Mouse (Mus musculus): ENCODE measurements around the gene Krt18. TPM values are rescaled to one million over a fixed set of nuclear protein-coding genes. Genes with fewer than 3 reads are reported as not detected.
"Not testable (repeated sequence)": the region's sequence is repeated elsewhere in the genome, so short reads cannot be mapped to it uniquely, and the experiment has no call there.

Krt18 gene
- polyA plus RNA-seq, 1 experiment from 2014 or later: 47.5 TPM

- under 1% methylated on average over 58 of the region's 58 CpGs for WGBS
- Histone ChIP-seq H3K27me3 (no peaks in the 10 kb centered on the region), H3K9ac (peak within 1 kb of the TSS; percentile 93), H3K27ac (peak within 1 kb of the TSS; percentile 96), H3K36me3 (no peaks in the 10 kb centered on the region), H3K4me3 (peak within 1 kb of the TSS; percentile 78), H3K4me2 (replicated peaks) (peak within 1 kb of the TSS; percentile 65), H3K4me1 (peaks cover 17% of the 10 kb centered on the region), H3K9me3 (no peaks in the 10 kb centered on the region)
- peak; percentile 89 for ATAC-seq (ENCODE audit: insufficient number of reproducible peaks, insufficient read depth, low FRiP score, low TSS enrichment)
Measured at GRCm38 (mm10) chr15:102073559-102074069, 45.6 kb downstream of the Krt18 start, which contains the start of gene Eif4b. Gene Eif4b, plus strand, starts transcription at chr15:102073773.

GRCm38 (mm10) chr15:102074070-102074731 is 46.2 kb downstream of the Krt18 start:
- Histone ChIP-seq H3K4me1 (peaks cover 17% of the 10 kb centered on the region), H3K36me3 (no peaks in the 10 kb centered on the region), H3K4me3 (peak overlapping the region; percentile 78), H3K9ac (peak overlapping the region; percentile 93), H3K27me3 (no peaks in the 10 kb centered on the region), H3K4me2 (replicated peaks) (peak overlapping the region; percentile 65), H3K27ac (peak overlapping the region; percentile 96), H3K9me3 (no peaks in the 10 kb centered on the region)
- ATAC-seq (ENCODE audit: insufficient number of reproducible peaks, insufficient read depth, low FRiP score, low TSS enrichment): peak; percentile 36; the same call in 1 of the 2 replicates
- under 1% methylated on average over 56 of the region's 57 CpGs for WGBS

- Histone ChIP-seq H3K4me1 (peaks cover 17% of the 10 kb centered on the region), H3K4me2 (replicated peaks) (peak overlapping the region; percentile 65), H3K27me3 (no peaks in the 10 kb centered on the region), H3K9ac (peak overlapping the region; percentile 93), H3K36me3 (no peaks in the 10 kb centered on the region), H3K9me3 (no peaks in the 10 kb centered on the region), H3K27ac (no peak overlapping the region), H3K4me3 (peak overlapping the region; percentile 78)
- 13% methylated on average over 11 of the region's 11 CpGs for WGBS
- ATAC-seq (ENCODE audit: insufficient number of reproducible peaks, insufficient read depth, low FRiP score, low TSS enrichment): no peak
Measured at GRCm38 (mm10) chr15:102074876-102075585, 47.1 kb downstream of the Krt18 start.

- Histone ChIP-seq H3K4me3 (no peak overlapping the region), H3K27me3 (no peaks in the 10 kb centered on the region), H3K36me3 (peaks cover 4% of the 10 kb centered on the region; the same call in 1 of the 2 replicates), H3K4me1 (peaks cover 17% of the 10 kb centered on the region), H3K9ac (no peak overlapping the region), H3K9me3 (no peaks in the 10 kb centered on the region), H3K27ac (no peak overlapping the region), H3K4me2 (replicated peaks) (no peak overlapping the region)
- 92% methylated on average over 2 of the region's 2 CpGs for WGBS
- ATAC-seq (ENCODE audit: insufficient number of reproducible peaks, insufficient read depth, low FRiP score, low TSS enrichment): no peak
Measured at GRCm38 (mm10) chr15:102077111-102077677, 49.2 kb downstream of the Krt18 start.

GRCm38 (mm10) chr15:102079221-102079620 is 51.2 kb downstream of the Krt18 start:
- ATAC-seq (ENCODE audit: insufficient number of reproducible peaks, insufficient read depth, low FRiP score, low TSS enrichment): no peak
- no peak overlapping the region for H3K4me2 ChIP-seq (replicated peaks)
- H3K36me3 ChIP-seq: peaks cover 22% of the 10 kb centered on the region
- WGBS: 83% methylated on average over 4 of the region's 4 CpGs
- H3K4me3 ChIP-seq: no peak overlapping the region
- H3K9ac ChIP-seq: no peak overlapping the region
- no peaks in the 10 kb centered on the region for H3K27me3 ChIP-seq
- H3K4me1 ChIP-seq: peaks cover 13% of the 10 kb centered on the region
- no peak overlapping the region for H3K27ac ChIP-seq
- H3K9me3 ChIP-seq: no peaks in the 10 kb centered on the region

GRCm38 (mm10) chr15:102079924-102080323 is 51.9 kb downstream of the Krt18 start:
- H3K9ac ChIP-seq; H3K9me3 ChIP-seq; H3K27me3 ChIP-seq; H3K4me3 ChIP-seq; H3K27ac ChIP-seq; ATAC-seq (ENCODE audit: insufficient number of reproducible peaks, insufficient read depth, low FRiP score, low TSS enrichment); H3K4me2 ChIP-seq (replicated peaks): not testable (repeated sequence)
- Histone ChIP-seq H3K4me1 (peaks cover 11% of the 10 kb centered on the region), H3K36me3 (peaks cover 30% of the 10 kb centered on the region)
- 74% methylated on average over 8 of the region's 8 CpGs for WGBS

GRCm38 (mm10) chr15:102080429-102080828 is 52.4 kb downstream of the Krt18 start:
- Histone ChIP-seq H3K4me3 (no peak overlapping the region), H3K36me3 (peaks cover 33% of the 10 kb centered on the region), H3K27me3 (no peaks in the 10 kb centered on the region), H3K9ac (no peak overlapping the region), H3K27ac (no peak overlapping the region), H3K9me3 (no peaks in the 10 kb centered on the region), H3K4me1 (peaks cover 6% of the 10 kb centered on the region), H3K4me2 (replicated peaks) (no peak overlapping the region)
- ATAC-seq (ENCODE audit: insufficient number of reproducible peaks, insufficient read depth, low FRiP score, low TSS enrichment): no peak
- 71% methylated on average over 2 of the region's 2 CpGs for WGBS

Other genes with a start within 250 kb of the Krt18 start
- not detected in 2 replicates for gene Krt72, start 241.7 kb upstream of the Krt18 start, polyA plus RNA-seq (2016; fragmentation: Nextera tagmentation; extraction: Ambion mirVana)
- 0.08 TPM in 1 of 2 replicates, not detected in the other for gene Krt73, start 225.8 kb upstream of the Krt18 start, polyA plus RNA-seq (2016; fragmentation: Nextera tagmentation; extraction: Ambion mirVana)
- gene Krt2, start 210.0 kb upstream of the Krt18 start, polyA plus RNA-seq (2016; fragmentation: Nextera tagmentation; extraction: Ambion mirVana): not detected in 2 replicates
- 2.4 and 3.4 TPM in 2 replicates for gene Krt1, start 177.4 kb upstream of the Krt18 start, polyA plus RNA-seq (2016; fragmentation: Nextera tagmentation; extraction: Ambion mirVana)
- 0.08 TPM in 1 of 2 replicates, not detected in the other for gene Krt77, start 158.5 kb upstream of the Krt18 start, polyA plus RNA-seq (2016; fragmentation: Nextera tagmentation; extraction: Ambion mirVana)
- not detected in 2 replicates for gene Krt76, start 135.3 kb upstream of the Krt18 start, polyA plus RNA-seq (2016; fragmentation: Nextera tagmentation; extraction: Ambion mirVana)
- 0.20 and 0.68 TPM in 2 replicates for gene Krt4, start 103.4 kb upstream of the Krt18 start, polyA plus RNA-seq (2016; fragmentation: Nextera tagmentation; extraction: Ambion mirVana)
- gene Krt79, start 87.9 kb upstream of the Krt18 start, polyA plus RNA-seq (2016; fragmentation: Nextera tagmentation; extraction: Ambion mirVana): 0.28 TPM in 1 of 2 replicates, not detected in the other
- gene Krt78, start 73.9 kb upstream of the Krt18 start, polyA plus RNA-seq (2016; fragmentation: Nextera tagmentation; extraction: Ambion mirVana): 0.13 TPM in 1 of 2 replicates, not detected in the other
- gene Krt8, start 23.7 kb upstream of the Krt18 start, polyA plus RNA-seq (2016; fragmentation: Nextera tagmentation; extraction: Ambion mirVana): 45.6 and 56.5 TPM in 2 replicates
- 113 and 120 TPM in 2 replicates for gene Eif4b, start 45.6 kb downstream of the Krt18 start, polyA plus RNA-seq (2016; fragmentation: Nextera tagmentation; extraction: Ambion mirVana)
- 29.6 and 34.0 TPM in 2 replicates for gene Tns2, start 72.2 kb downstream of the Krt18 start, polyA plus RNA-seq (2016; fragmentation: Nextera tagmentation; extraction: Ambion mirVana)
- 15.6 and 15.7 TPM in 2 replicates for gene Spryd3, start 108.1 kb downstream of the Krt18 start, polyA plus RNA-seq (2016; fragmentation: Nextera tagmentation; extraction: Ambion mirVana)
- gene Igfbp6, start 116.2 kb downstream of the Krt18 start, polyA plus RNA-seq (2016; fragmentation: Nextera tagmentation; extraction: Ambion mirVana): 0.92 and 1.2 TPM in 2 replicates
- 0.13 and 0.17 TPM in 2 replicates for gene Soat2, start 122.3 kb downstream of the Krt18 start, polyA plus RNA-seq (2016; fragmentation: Nextera tagmentation; extraction: Ambion mirVana)
- 114 and 119 TPM in 2 replicates for gene Zfp740, start 175.1 kb downstream of the Krt18 start, polyA plus RNA-seq (2016; fragmentation: Nextera tagmentation; extraction: Ambion mirVana)
- gene Csad, start 176.5 kb downstream of the Krt18 start, polyA plus RNA-seq (2016; fragmentation: Nextera tagmentation; extraction: Ambion mirVana): 82.8 and 91.1 TPM in 2 replicates
- 1.9 and 2.6 TPM in 2 replicates for gene Itgb7, start 203.8 kb downstream of the Krt18 start, polyA plus RNA-seq (2016; fragmentation: Nextera tagmentation; extraction: Ambion mirVana)
- 121 and 123 TPM in 2 replicates for gene Rarg, start 229.3 kb downstream of the Krt18 start, polyA plus RNA-seq (2016; fragmentation: Nextera tagmentation; extraction: Ambion mirVana)
- 0.99 and 1.1 TPM in 2 replicates for gene Gm9918, start 242.4 kb downstream of the Krt18 start, polyA plus RNA-seq (2016; fragmentation: Nextera tagmentation; extraction: Ambion mirVana)